Mouse (Mus musculus): ENCODE data around the gene Olfr791.
A peak's percentile ranks its signal among the peaks of the same experiment; 100 is the strongest.

Gene Olfr791

DNA sequence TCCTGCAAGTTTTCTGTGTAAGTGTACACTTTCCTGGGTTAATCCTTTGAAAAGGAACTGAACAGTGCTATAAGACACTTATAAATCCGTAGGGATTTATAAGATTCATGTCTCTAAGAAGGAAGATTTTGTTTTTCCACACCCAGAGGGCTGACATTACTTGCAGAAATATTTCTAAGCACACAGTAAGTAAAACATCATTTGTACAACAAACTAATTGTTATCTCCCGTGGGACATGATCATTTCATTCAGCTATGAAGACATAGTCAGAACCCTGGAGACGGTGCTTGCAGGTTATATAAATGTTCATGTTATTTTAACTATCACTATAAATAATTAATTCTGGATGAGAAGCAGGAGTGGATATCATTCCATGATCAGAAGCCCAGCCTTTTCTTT lies at the start of gene Olfr791:
Gene Olfr791, plus strand, starts transcription at position 301 of the 400 bp plus-strand sequence.
- no peak for DNase-seq

DNA sequence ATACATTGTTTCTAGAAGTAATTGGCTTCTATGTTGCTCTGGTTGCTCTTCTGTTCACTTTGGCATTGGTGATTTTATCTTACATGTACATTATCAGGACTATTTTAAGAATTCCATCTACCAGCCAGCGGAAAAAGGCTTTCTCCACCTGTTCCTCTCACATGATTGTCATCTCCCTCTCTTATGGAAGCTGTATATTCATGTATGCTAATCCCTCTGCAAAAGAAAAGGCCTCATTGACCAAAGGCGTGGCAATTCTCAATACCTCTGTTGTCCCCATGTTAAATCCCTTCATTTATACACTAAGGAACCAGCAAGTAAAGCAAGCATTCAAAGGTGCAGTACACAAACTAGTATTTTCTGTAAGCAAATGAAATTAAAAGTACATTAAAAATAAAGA lies 48.3 kb upstream of the Olfr791 start:
- no peak for DNase-seq

DNA sequence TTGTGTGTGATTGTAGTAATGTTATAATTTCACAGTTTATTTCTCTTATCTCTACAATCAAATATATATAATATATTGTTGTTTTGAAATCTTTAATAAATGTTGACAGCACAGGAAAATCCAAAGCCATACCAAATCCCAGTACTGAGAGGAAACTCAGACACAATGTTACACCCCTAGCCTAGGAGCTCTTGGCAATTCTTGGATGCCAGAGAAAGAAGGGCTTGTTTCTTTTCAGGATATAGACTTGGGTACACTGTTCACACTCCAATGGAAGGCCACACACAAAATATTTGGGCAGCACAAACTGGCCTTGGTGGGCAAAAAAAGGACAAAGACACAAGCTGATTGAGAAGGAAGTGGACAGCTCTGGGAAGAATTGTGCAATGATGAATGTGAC lies 47.9 kb upstream of the Olfr791 start:
- no peak for DNase-seq

DNA sequence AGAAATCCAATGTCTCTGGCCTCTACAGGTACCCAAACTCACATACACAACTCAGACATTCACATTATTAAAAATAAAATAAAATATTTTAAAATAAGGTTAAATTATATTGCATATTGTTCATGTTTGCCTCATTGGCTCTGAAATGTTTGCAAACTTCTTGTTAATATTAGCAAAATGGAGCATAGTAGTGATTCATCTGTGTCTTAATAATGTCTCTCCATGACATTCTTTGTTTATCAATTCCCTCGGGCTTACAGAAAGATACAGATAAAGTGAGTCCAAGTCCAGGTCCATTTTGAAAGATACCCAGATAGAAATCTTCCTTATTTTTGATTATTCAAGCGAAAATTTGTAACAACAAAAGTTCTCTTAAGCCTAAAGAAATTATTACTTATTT lies 37.1 kb upstream of the Olfr791 start, which contains the start of gene Olfr789:
Gene Olfr789, plus strand, starts transcription at position 301 of the 400 bp plus-strand sequence.
- no peak for DNase-seq

DNA sequence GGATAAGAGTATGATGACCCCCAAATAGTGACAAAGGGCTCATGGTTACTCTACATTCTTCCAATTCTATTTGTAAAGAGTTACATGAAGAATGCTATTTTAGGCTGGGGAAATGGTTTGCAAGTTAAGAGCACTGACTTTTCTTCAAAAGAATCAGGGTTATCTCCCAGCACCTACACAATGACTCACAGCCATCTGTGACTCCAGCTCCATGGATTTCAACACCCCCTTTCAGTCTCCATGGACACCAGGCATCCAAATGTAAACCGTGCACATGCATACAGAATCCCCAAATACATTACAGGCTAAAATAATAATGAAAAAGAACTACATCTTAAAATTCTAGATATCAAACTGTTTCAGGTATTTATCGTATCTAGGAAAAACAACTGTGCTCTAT lies 31.5 kb upstream of the Olfr791 start:
- no peak for DNase-seq

DNA sequence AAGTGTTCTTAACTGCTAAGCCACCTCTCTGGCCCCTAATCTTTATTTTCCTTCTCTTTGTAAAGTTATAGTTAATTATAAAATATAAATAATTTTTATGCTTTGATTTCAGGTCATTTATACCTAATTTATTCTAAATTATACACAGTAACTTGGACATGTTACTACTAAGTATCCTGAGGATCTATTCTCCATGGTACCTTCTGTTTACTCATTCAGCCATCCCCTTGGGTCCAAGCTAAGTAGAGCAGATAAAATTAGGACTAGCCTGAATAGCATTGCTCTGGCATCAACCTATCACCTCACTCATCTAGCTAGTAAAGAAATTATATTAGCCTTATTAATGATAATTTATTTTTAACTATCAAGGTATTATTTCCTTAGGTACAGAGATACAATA lies 23.4 kb upstream of the Olfr791 start, which contains the start of gene Olfr790:
Gene Olfr790, plus strand, starts transcription at position 301 of the 400 bp plus-strand sequence.
- DNase-seq, result no peak

DNA sequence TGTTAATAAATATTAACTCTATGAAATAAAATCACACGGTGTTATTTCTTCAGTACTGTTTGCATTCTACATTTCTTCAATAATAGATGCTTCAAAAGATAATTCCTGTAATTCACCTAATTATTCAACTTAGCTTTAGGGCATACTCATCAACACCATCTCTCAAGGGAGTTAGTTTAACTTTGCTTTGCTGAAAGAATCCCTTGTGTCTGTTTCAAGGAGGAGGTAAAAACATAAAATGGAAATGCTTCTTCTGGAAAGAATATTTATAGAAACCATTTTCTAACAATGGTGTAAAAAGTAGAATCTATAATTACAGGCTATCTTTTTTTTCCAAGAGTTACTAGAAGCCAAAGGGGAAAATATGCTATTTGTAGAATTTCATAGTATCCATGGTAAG lies 17.3 kb downstream of the Olfr791 start, which contains the start of gene Olfr792:
Gene Olfr792, plus strand, starts transcription at position 301 of the 400 bp plus-strand sequence.
- no peak for DNase-seq

DNA sequence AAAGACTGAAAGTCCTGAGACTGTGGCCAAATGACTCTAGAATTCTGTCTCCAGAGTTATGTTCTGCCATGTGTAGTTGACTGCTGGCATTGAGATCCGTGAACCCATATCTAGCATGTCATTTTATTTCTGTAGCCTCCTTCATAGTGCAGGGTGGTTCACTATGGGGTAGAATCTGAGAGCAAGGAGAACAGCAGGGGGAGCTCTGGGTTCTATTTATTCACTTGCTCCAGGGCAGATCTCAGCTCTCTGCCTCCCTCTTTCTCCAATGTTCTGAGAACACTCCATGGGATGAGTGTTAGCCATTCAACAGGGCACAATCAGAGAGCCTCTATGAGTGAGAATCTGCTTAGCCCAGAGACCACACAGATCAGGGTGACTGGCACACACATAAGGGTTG lies 27.8 kb downstream of the Olfr791 start:
- DNase-seq, result peak; percentile 7

DNA sequence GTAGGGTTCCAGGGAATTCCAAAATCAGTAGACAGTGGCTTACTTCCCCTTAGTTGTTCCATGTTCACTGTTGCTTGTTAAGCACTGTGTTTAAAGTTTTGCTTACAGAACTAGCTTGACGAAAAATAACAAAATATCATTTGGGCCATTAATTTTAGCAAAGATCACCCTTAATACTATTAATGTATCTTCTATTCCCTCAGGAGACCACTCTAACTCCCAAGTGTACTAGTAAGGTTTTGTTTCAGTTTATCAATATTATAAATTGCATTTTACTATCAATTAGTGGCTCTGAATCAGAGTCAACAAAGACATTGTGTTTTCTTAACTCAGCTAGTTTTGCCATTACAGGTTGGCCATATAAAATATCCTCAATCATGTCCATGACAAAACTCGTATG lies 45.8 kb downstream of the Olfr791 start, which contains the start of gene Olfr794:
Gene Olfr794, plus strand, starts transcription at position 301 of the 400 bp plus-strand sequence.
- no peak for DNase-seq

DNA sequence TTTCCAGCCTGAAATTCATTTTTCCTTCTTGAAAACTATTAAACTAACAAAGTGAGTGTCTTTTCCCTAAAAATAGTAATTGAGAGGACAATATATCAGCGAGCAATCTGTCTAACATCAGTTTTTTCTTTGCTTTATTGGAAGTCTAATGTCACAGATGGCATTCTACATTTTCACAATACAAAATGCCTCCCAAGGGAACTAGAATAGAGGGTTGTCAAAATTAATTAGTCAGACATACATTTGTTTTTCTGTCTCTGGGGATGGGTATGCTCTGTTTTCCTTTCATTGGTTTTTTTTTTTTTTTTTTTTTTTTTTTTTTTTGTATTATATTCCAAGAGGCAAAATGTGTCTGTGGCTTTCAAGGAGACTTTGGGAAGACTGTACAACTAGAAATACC lies 55.5 kb downstream of the Olfr791 start:
- DNase-seq, result no peak
